Mouse (Mus musculus) layer of hippocampus, adult 18-20 months (tissue): ENCODE results near the gene Rhof. TPM values are rescaled to one million over a fixed set of nuclear protein-coding genes. Genes with fewer than 3 reads are reported as not detected.
A peak's percentile ranks its signal among the peaks of the same experiment; 100 is the strongest.

Experiments used
- DNase-seq, 2 experiments: peaks; one replicate each; pipeline ENCODE4 v3.0.0; 2022; ENCODE audit warnings: low spot score in 2 of 2
- total RNA-seq, 2 experiments: library from RNA; stranded (reverse); gene quantifications; 2 replicates each; pipeline ENCODE4 v1.2.3; 2021

Gene Rhof
- total RNA-seq, 2 experiments from 2014 or later = 49.1 to 50.9 TPM

- peak in 1 of 2 experiments; percentile 49 for DNase-seq
These were observed 4.8 kb upstream of the Rhof start for GRCm38 (mm10) chr5:123137044-123137909.

- DNase-seq = peak in 1 of 2 experiments; percentile 82
These were observed 4.0 kb upstream of the Rhof start for GRCm38 (mm10) chr5:123136361-123137043.

GRCm38 (mm10) chr5:123135471-123136360 is 3.2 kb upstream of the Rhof start:
- DNase-seq = peak in 1 of 2 experiments; percentile 69

GRCm38 (mm10) chr5:123134875-123135382 is 2.4 kb upstream of the Rhof start:
- no peak for DNase-seq

- no peak for DNase-seq
These were observed 1.8 kb upstream of the Rhof start for GRCm38 (mm10) chr5:123134186-123134874.

- DNase-seq = no peak
These were observed 1.3 kb upstream of the Rhof start for GRCm38 (mm10) chr5:123133784-123134143.

GRCm38 (mm10) chr5:123133083-123133783 is 741 bp upstream of the Rhof start:
- DNase-seq = peak; percentile 83 to 93

GRCm38 (mm10) chr5:123130814-123131148 is 1.7 kb downstream of the Rhof start:
- DNase-seq = no peak

- DNase-seq = no peak
These were observed 2.3 kb downstream of the Rhof start for GRCm38 (mm10) chr5:123130030-123130813.

- no peak for DNase-seq
These were observed 3.2 kb downstream of the Rhof start for GRCm38 (mm10) chr5:123129170-123129757.

- DNase-seq = no peak
These were observed 3.9 kb downstream of the Rhof start for GRCm38 (mm10) chr5:123128426-123129169.

GRCm38 (mm10) chr5:123127031-123127430 is 5.5 kb downstream of the Rhof start:
- no peak for DNase-seq

- no peak for DNase-seq
These were observed 6.7 kb downstream of the Rhof start for GRCm38 (mm10) chr5:123125638-123126406.

GRCm38 (mm10) chr5:123125105-123125504 is 7.4 kb downstream of the Rhof start:
- no peak for DNase-seq

- DNase-seq = no peak
These were observed 10.3 kb downstream of the Rhof start for GRCm38 (mm10) chr5:123122181-123122580.

GRCm38 (mm10) chr5:123120624-123121215 is 11.8 kb downstream of the Rhof start:
- no peak for DNase-seq

- DNase-seq = no peak
These were observed 13.7 kb downstream of the Rhof start for GRCm38 (mm10) chr5:123118826-123119225.
